Mouse (Mus musculus) CH12.LX (cell line): ENCODE measurements at regions not wholly inside any gene's neighbourhood (a gene's known extent, or its start where the extent isn't known, plus 50 kb on each side); places are given as distances from the start of the nearest gene placed in this dataset.

Source experiments
- DNase-seq: peaks from one replicate; pipeline ENCODE4 v3.0.0-alpha.2; 2013; ENCODE audit errors: extremely low read depth
- H3K27ac ChIP-seq: 2 replicates; pipeline ENCODE4 v1.5.1; 2012; ENCODE audit warnings: low read depth, mild to moderate bottlenecking, control low read depth, moderate library complexity; ENCODE audit not compliant: insufficient read depth
- H3K27me3 ChIP-seq: replicated peaks from 2 replicates; pipeline ENCODE3; 2012; ENCODE audit warnings: inconsistent platforms
- H3K36me3 ChIP-seq, 2 experiments: replicated peaks in 1 of 2; 2 replicates each; pipeline versions ENCODE3 to v1.6.1; 2012; ENCODE audit warnings: inconsistent platforms in 1 of 2, low read length in 1 of 2, mild to moderate bottlenecking in 1 of 2, mixed read lengths in 1 of 2, moderate library complexity in 1 of 2; ENCODE audit not compliant: control insufficient read depth in 1 of 2, insufficient read depth in 1 of 2
- H3K4me1 ChIP-seq, 2 experiments: 2 replicates each; pipeline ENCODE4 v1.6.1; 2012; ENCODE audit warnings: inconsistent platforms in 1 of 2, moderate library complexity in 1 of 2; ENCODE audit not compliant: insufficient read depth in 2 of 2, control insufficient read depth in 1 of 2
- H3K4me2 ChIP-seq: 2 replicates; pipeline ENCODE4 v1.6.1; 2012; ENCODE audit warnings: low read depth, mild to moderate bottlenecking, control low read depth; ENCODE audit not compliant: poor library complexity, insufficient read depth, severe bottlenecking
- H3K4me3 ChIP-seq, 3 experiments: fragments of 150-350 bp in 1 of 3; sonication (generic) in 1 of 3; replicated peaks in 1 of 3; 2 replicates each; pipeline versions ENCODE3 to v1.5.1; 2011 to 2012; ENCODE audit warnings: low read depth in 2 of 3, low read length in 2 of 3, mild to moderate bottlenecking in 2 of 3, moderate library complexity in 2 of 3, control low read depth in 1 of 3, improper control_type of control experiment in 1 of 3, inconsistent platforms in 1 of 3, mixed read lengths in 1 of 3; ENCODE audit not compliant: poor library complexity in 1 of 3
- H3K79me2 ChIP-seq: replicated peaks from 2 replicates; pipeline ENCODE4 v1.6.1; 2012; ENCODE audit warnings: mild to moderate bottlenecking, moderate library complexity; ENCODE audit not compliant: control insufficient read depth, poor library complexity, insufficient read depth, severe bottlenecking; ENCODE audit errors: extremely low read depth
- H3K9ac ChIP-seq: 2 replicates; pipeline ENCODE4 v1.6.1; 2012; ENCODE audit warnings: low read depth, mild to moderate bottlenecking, control low read depth, moderate library complexity; ENCODE audit not compliant: insufficient read depth
- H3K9me3 ChIP-seq: replicated peaks from 2 replicates; pipeline ENCODE3; 2012; ENCODE audit warnings: low read length, inconsistent platforms, mixed read lengths
- CHD1 ChIP-seq: IDR thresholded peaks from 2 replicates; pipeline ENCODE4 v1.6.1; 2012; ENCODE audit warnings: low read depth, low read length, improper control_type of control experiment, inconsistent platforms
- CHD2 ChIP-seq: IDR thresholded peaks from 2 replicates; pipeline ENCODE4 v1.6.1; 2011; ENCODE audit warnings: low read length, improper control_type of control experiment
- CTCF ChIP-seq, 2 experiments: IDR thresholded peaks in 1 of 2; conservative IDR thresholded peaks in 1 of 2; 2 replicates each; pipeline ENCODE4 v1.5.1; 2011 to 2012; ENCODE audit warnings: low read depth in 2 of 2, low read length in 2 of 2, improper control_type of control experiment in 1 of 2, inconsistent platforms in 1 of 2, mild to moderate bottlenecking in 1 of 2, moderate library complexity in 1 of 2
- E2F4 ChIP-seq: IDR thresholded peaks from 2 replicates; pipeline ENCODE4 v1.6.1; 2011; ENCODE audit warnings: low read depth, low read length, improper control_type of control experiment; ENCODE audit not compliant: insufficient replicate concordance
- EP300 ChIP-seq: IDR thresholded peaks from 2 replicates; pipeline ENCODE4 v1.6.1; 2011; ENCODE audit warnings: low read length, improper control_type of control experiment
- JUN ChIP-seq: IDR thresholded peaks from 2 replicates; pipeline ENCODE4 v1.6.1; 2011; ENCODE audit warnings: low read depth, mild to moderate bottlenecking, low read length, improper control_type of control experiment, moderate library complexity; ENCODE audit not compliant: insufficient read depth
- JUND ChIP-seq: conservative IDR thresholded peaks from 2 replicates; pipeline ENCODE4 v1.6.1; 2011; ENCODE audit warnings: low read depth, low read length, improper control_type of control experiment
- MAFK ChIP-seq: IDR thresholded peaks from 2 replicates; pipeline ENCODE4 v1.6.1; 2011; ENCODE audit warnings: low read length, improper control_type of control experiment; ENCODE audit not compliant: insufficient replicate concordance
- MAX ChIP-seq: IDR thresholded peaks from 2 replicates; pipeline ENCODE4 v1.6.1; 2011; ENCODE audit warnings: low read length, improper control_type of control experiment
- MAZ ChIP-seq: IDR thresholded peaks from 2 replicates; pipeline ENCODE4 v1.6.1; 2012; ENCODE audit warnings: low read depth, mild to moderate bottlenecking, inconsistent platforms, low read length, improper control_type of control experiment, moderate library complexity
- MXI1 ChIP-seq: IDR thresholded peaks from 2 replicates; pipeline ENCODE4 v1.6.1; 2011; ENCODE audit warnings: mild to moderate bottlenecking, low read depth, low read length, improper control_type of control experiment
- MYC ChIP-seq: IDR thresholded peaks from 2 replicates; pipeline ENCODE4 v1.6.1; 2011; ENCODE audit warnings: low read depth, mild to moderate bottlenecking, improper control_type of control experiment, low read length
- NELFE ChIP-seq: IDR thresholded peaks from 2 replicates; pipeline ENCODE4 v1.6.1; 2011; ENCODE audit warnings: low read depth, low read length, improper control_type of control experiment
- NRF1 ChIP-seq: IDR thresholded peaks from 2 replicates; pipeline ENCODE4 v1.6.1; 2014; ENCODE audit warnings: low read depth, mild to moderate bottlenecking, inconsistent platforms, low read length, improper control_type of control experiment, moderate library complexity
- PAX5 ChIP-seq: IDR thresholded peaks from 2 replicates; pipeline ENCODE4 v1.6.1; 2012; ENCODE audit warnings: low read length, inconsistent platforms, mixed read lengths
- POLR2A ChIP-seq: IDR thresholded peaks from 2 replicates; pipeline ENCODE4 v1.6.1; 2011; ENCODE audit warnings: low read depth, mild to moderate bottlenecking, improper control_type of control experiment, low read length
- RCOR1 ChIP-seq: conservative IDR thresholded peaks from 2 replicates; pipeline ENCODE4 v1.6.1; 2012; ENCODE audit warnings: low read depth, mild to moderate bottlenecking, inconsistent platforms, low read length, improper control_type of control experiment
- SMC3 ChIP-seq: IDR thresholded peaks from 2 replicates; pipeline ENCODE4 v1.6.1; 2011; ENCODE audit warnings: low read depth, low read length, improper control_type of control experiment
- TCF12 ChIP-seq: IDR thresholded peaks from 2 replicates; pipeline ENCODE4 v1.6.1; 2014; ENCODE audit warnings: low read depth, mild to moderate bottlenecking, inconsistent platforms, low read length, improper control_type of control experiment
- UBTF ChIP-seq: IDR thresholded peaks from 2 replicates; pipeline ENCODE4 v1.6.1; 2012; ENCODE audit warnings: low read depth, mild to moderate bottlenecking, inconsistent platforms, low read length, improper control_type of control experiment, moderate library complexity
- USF1 ChIP-seq: IDR thresholded peaks from 2 replicates; pipeline ENCODE4 v1.6.1; 2014; ENCODE audit warnings: low read depth, mild to moderate bottlenecking, inconsistent platforms, low read length, improper control_type of control experiment
- USF2 ChIP-seq: conservative IDR thresholded peaks from 2 replicates; pipeline ENCODE4 v1.6.1; 2011; ENCODE audit warnings: low read depth, low read length, improper control_type of control experiment
- dilution Hi-C: fragments of 300-500 bp; cut with MboI; formaldehyde crosslinking; loops from 2 replicates; pipeline ENCODE4 v1.14.3; 2020; ENCODE audit warnings: low sequenced_read_pairs; ENCODE audit not compliant: extremely low pct_unique_long_range_greater_than_20kb, extremely low pct_ligation_motif_present
- in situ Hi-C: fragments of 300-500 bp; cut with MboI; formaldehyde crosslinking; loops from 3 replicates; pipeline ENCODE4 v1.14.3; 2019; ENCODE audit warnings: low sequenced_read_pairs, low pct_ligation_motif_present, low pct_unique_long_range_greater_than_20kb, mixed read lengths

GRCm38 (mm10) chr17:16051713-16052112 lies 220.9 kb upstream of the Rgmb start:
- H3K27ac ChIP-seq = no peak overlapping the region
- no peak for DNase-seq
- H3K36me3 ChIP-seq = no peaks in the 10 kb centered on the region
- H3K79me2 ChIP-seq = no peaks in the 10 kb centered on the region
- TF ChIP-seq CHD2 = no peak
- no peak for TF ChIP-seq MXI1
- TF ChIP-seq CTCF (conservative IDR thresholded peaks at IDR 0.05 in 1 of 2, IDR thresholded peaks at IDR 0.05 in 1 of 2; ENCODE audit: low read depth in 2 of 2, low read length in 2 of 2) = no peak
- TF ChIP-seq JUND = no peak
- TF ChIP-seq MAZ = no peak
- no peak for TF ChIP-seq TCF12
- TF ChIP-seq MAX = no peak
- no peak for TF ChIP-seq MYC
- no peak for TF ChIP-seq PAX5
- TF ChIP-seq MAFK = no peak
- no peak for TF ChIP-seq CHD1
- no peak for TF ChIP-seq NRF1
- TF ChIP-seq POLR2A = no peak
- H3K4me3 ChIP-seq = no peak overlapping the region
- H3K9ac ChIP-seq = no peak overlapping the region
- 0 out of 4 replicates have a peak, but pooled peaks cover 0 to 4% of the 10 kb centered on the region in 2 experiments for H3K4me1 ChIP-seq
- no peak overlapping the region for H3K4me2 ChIP-seq
- no peaks in the 10 kb centered on the region for H3K9me3 ChIP-seq
- in situ Hi-C loops (no loop called here), dilution Hi-C loops (no loop called here)
- no peaks in the 10 kb centered on the region for H3K27me3 ChIP-seq

GRCm38 (mm10) chr17:16041542-16042251 lies 210.9 kb upstream of the Rgmb start:
- Histone ChIP-seq H3K79me2 (no peaks in the 10 kb centered on the region), H3K9ac (no peak overlapping the region), H3K27ac (no peak overlapping the region), H3K4me2 (no peak overlapping the region), H3K9me3 (no peaks in the 10 kb centered on the region), H3K4me1 (no peaks in the 10 kb centered on the region), H3K27me3 (no peaks in the 10 kb centered on the region), H3K4me3 (no peak overlapping the region), H3K36me3 (no peaks in the 10 kb centered on the region)
- in situ Hi-C loops = no loop called here
- dilution Hi-C loops = no loop called here
- DNase-seq = no peak
- no peak for TF ChIP-seq RCOR1
- TF ChIP-seq NELFE = no peak
- TF ChIP-seq SMC3 = no peak
- no peak for TF ChIP-seq TCF12
- no peak for TF ChIP-seq USF2
- no peak for TF ChIP-seq MAFK
- no peak for TF ChIP-seq USF1
- no peak for TF ChIP-seq CHD1
- no peak for TF ChIP-seq E2F4
- TF ChIP-seq JUN = no peak
- TF ChIP-seq MAX = no peak
- TF ChIP-seq EP300 = no peak
- no peak for TF ChIP-seq CHD2
- TF ChIP-seq JUND = no peak
- no peak for TF ChIP-seq UBTF
